Mouse (Mus musculus) right cerebral cortex, adult 18-20 months (tissue): ENCODE data around the gene Saal1.
A peak's percentile ranks its signal among the peaks of the same experiment; 100 is the strongest.
"Not testable (repeated sequence)": the region's sequence is repeated elsewhere in the genome, so short reads cannot be mapped to it uniquely, and the experiment has no call there.

Experiments
- DNase-seq: peaks from one replicate; pipeline ENCODE4 v3.0.0; 2022; ENCODE audit warnings: mixed read lengths

Gene Saal1

GRCm38 (mm10) chr7:46680732-46681131, 29.7 kb downstream of the Saal1 start:
- DNase-seq = no peak

GRCm38 (mm10) chr7:46679044-46679443, 31.4 kb downstream of the Saal1 start:
- not testable (repeated sequence) for DNase-seq

- no peak for DNase-seq
Observed at GRCm38 (mm10) chr7:46678417-46678816, 32.1 kb downstream of the Saal1 start.

- DNase-seq = no peak
Observed at GRCm38 (mm10) chr7:46676808-46677360, 33.6 kb downstream of the Saal1 start.

- DNase-seq = no peak
Observed at GRCm38 (mm10) chr7:46675886-46676285, 34.6 kb downstream of the Saal1 start.

- no peak for DNase-seq
Observed at GRCm38 (mm10) chr7:46675061-46675460, 35.4 kb downstream of the Saal1 start.

GRCm38 (mm10) chr7:46672160-46672672, 38.3 kb downstream of the Saal1 start, which contains the start of gene Tph1:
Gene Tph1, minus strand, starts transcription at chr7:46672537.
- no peak for DNase-seq

- no peak for DNase-seq
Observed at GRCm38 (mm10) chr7:46667256-46667655, 43.2 kb downstream of the Saal1 start.

- no peak for DNase-seq
Observed at GRCm38 (mm10) chr7:46665236-46665635, 45.2 kb downstream of the Saal1 start.

- DNase-seq = no peak
Observed at GRCm38 (mm10) chr7:46661591-46662090, 48.8 kb downstream of the Saal1 start.

GRCm38 (mm10) chr7:46652279-46652678, 58.2 kb downstream of the Saal1 start:
- no peak for DNase-seq

- DNase-seq = not testable (repeated sequence)
Observed at GRCm38 (mm10) chr7:46650231-46650630, 60.2 kb downstream of the Saal1 start.

GRCm38 (mm10) chr7:46648431-46649140, 61.9 kb downstream of the Saal1 start:
- DNase-seq = peak; percentile 30

- DNase-seq = peak; percentile 56
Observed at GRCm38 (mm10) chr7:46643172-46643571, 67.3 kb downstream of the Saal1 start.

GRCm38 (mm10) chr7:46640062-46640461, 70.4 kb downstream of the Saal1 start:
- no peak for DNase-seq

GRCm38 (mm10) chr7:46639692-46640031, 70.8 kb downstream of the Saal1 start, which contains the start of gene Sergef:
Gene Sergef, minus strand, starts transcription at chr7:46639807.
- peak; percentile 94 for DNase-seq

GRCm38 (mm10) chr7:46638889-46639691, 71.4 kb downstream of the Saal1 start:
- no peak for DNase-seq
